12 mouse cellular contexts compared by ENCODE assay signal in genomic region chr10:117888822-117889221, GRCm38 (mm10). TPM values are rescaled to one million over a fixed set of nuclear protein-coding genes. Genes with fewer than 3 reads are reported as not detected.
DNase-seq lines count a peak whose midpoint lies in the region; ATAC-seq and TF ChIP-seq lines count a peak whose summit lies in the region.
"Had no signal": no experiment of that assay in that cellular context is flagged by ENCODE, and none has a peak within 500 bp of the region (broad histone marks: within the 10 kb centered on the region; RNA-seq: fewer than 3 reads in every experiment).

No protein-coding gene starts in this region.

- 79% methylated on average over 15 of the region's 15 CpGs for WGBS in forebrain, embryonic 14.5 days
- WGBS in forebrain, embryonic 10.5 days = 93% methylated on average over 15 of the region's 15 CpGs

- H3K4me1 ChIP-seq in forebrain, embryonic 14.5 days (ENCODE audit: control insufficient read depth, insufficient read depth, low read length) = no peaks in the 10 kb centered on the region
- H3K4me1 ChIP-seq in forebrain, embryonic 10.5 days = peaks cover 3% of the 10 kb centered on the region
- peaks cover 4% of the 10 kb centered on the region; the same call in 1 of the 2 replicates for H3K4me1 ChIP-seq in testis, adult 2 months (ENCODE audit: control insufficient read depth, insufficient read depth, low read length)

- H3K27me3 ChIP-seq in forebrain, embryonic 14.5 days (replicated peaks; ENCODE audit: control insufficient read depth, insufficient read depth, low read length) = no peaks in the 10 kb centered on the region
- no peaks in the 10 kb centered on the region for H3K27me3 ChIP-seq in forebrain, embryonic 10.5 days (ENCODE audit: poor library complexity, severe bottlenecking)
- no peaks in the 10 kb centered on the region for H3K27me3 ChIP-seq in testis, adult 2 months (ENCODE audit: control insufficient read depth, insufficient read depth, low read length)
- H3K27me3 ChIP-seq: liver, embryonic 13.5 days had no signal

- H3K27ac ChIP-seq in forebrain, embryonic 14.5 days (ENCODE audit: low read depth, low read length) = no peak overlapping the region
- no peak overlapping the region for H3K27ac ChIP-seq in forebrain, embryonic 10.5 days
- H3K27ac ChIP-seq in testis, adult 2 months (ENCODE audit: control insufficient read depth, insufficient read depth, low read depth, low read length) = no peak overlapping the region
- H3K27ac ChIP-seq: liver, embryonic 13.5 days had no signal

- H3K9ac ChIP-seq in forebrain, embryonic 14.5 days (ENCODE audit: low read length) = no peak overlapping the region
- H3K9ac ChIP-seq: liver, embryonic 13.5 days had no signal

- peak; percentile 23 for DNase-seq in forebrain, embryonic 14.5 days (ENCODE audit: low spot score)
- no peak for DNase-seq in forebrain, embryonic 10.5 days (ENCODE audit: extremely low spot score, low spot score)
- no peak for DNase-seq in testis, postnatal 10 days (ENCODE audit: low spot score)
- DNase-seq in kidney, postnatal 25 days = peak; percentile 37 to 49
- DNase-seq in frontal cortex, postnatal 14 days (ENCODE audit: low spot score in 2 of 2) = no peak
- DNase-seq in ovary, postnatal 14 days (ENCODE audit: low spot score) = no peak
- no peak for DNase-seq in lung, postnatal 36 days
- DNase-seq: heart, postnatal 36 days; layer of hippocampus, adult 9-11 months; liver, embryonic 13.5 days; spleen, adult 18-20 months had no signal

- H3K4me3 ChIP-seq in forebrain, embryonic 14.5 days (ENCODE audit: low read depth, low read length) = no peak overlapping the region
- H3K4me3 ChIP-seq in forebrain, embryonic 10.5 days = no peak overlapping the region
- H3K4me3 ChIP-seq in testis, adult 2 months (ENCODE audit: control insufficient read depth, low read depth, low read length) = peak overlapping the region; percentile 74
- H3K4me3 ChIP-seq: liver, embryonic 13.5 days had no signal

- no peaks in the 10 kb centered on the region for H3K36me3 ChIP-seq in forebrain, embryonic 14.5 days (ENCODE audit: control insufficient read depth, insufficient read depth, low read length)
- H3K36me3 ChIP-seq in forebrain, embryonic 10.5 days (replicated peaks) = no peaks in the 10 kb centered on the region
- H3K36me3 ChIP-seq in testis, adult 2 months (ENCODE audit: control insufficient read depth, insufficient read depth, low read length) = no peaks in the 10 kb centered on the region
- H3K36me3 ChIP-seq: liver, embryonic 13.5 days had no signal

- no peak for TF ChIP-seq CTCF in testis, adult 2 months (IDR thresholded peaks at IDR 0.05; ENCODE audit: control insufficient read depth, insufficient read depth, insufficient replicate concordance, low read depth, low read length)

- no peak overlapping the region for H3K4me2 ChIP-seq in forebrain, embryonic 14.5 days (ENCODE audit: low read length)
- H3K4me2 ChIP-seq: liver, embryonic 13.5 days had no signal

- no peaks in the 10 kb centered on the region for H3K9me3 ChIP-seq in forebrain, embryonic 14.5 days (replicated peaks; ENCODE audit: control insufficient read depth, low read length)
- no peaks in the 10 kb centered on the region for H3K9me3 ChIP-seq in forebrain, embryonic 10.5 days
- H3K9me3 ChIP-seq: liver, embryonic 13.5 days had no signal

- no peak for ATAC-seq in forebrain, embryonic 14.5 days

- no peak for TF ChIP-seq POLR2A in testis, adult 2 months (IDR thresholded peaks at IDR 0.05; ENCODE audit: control insufficient read depth, low read depth, low read length)

RNA-seq across cellular contexts. Expression of gene Rap1b, which starts 43.0 kb away (rescaled TPM):
- polyA plus RNA-seq in forebrain, embryonic 14.5 days (2014; fragmentation: Nextera tagmentation; extraction: Ambion mirVana) = 138 and 160 TPM in 2 replicates
- polyA plus RNA-seq in forebrain, embryonic 10.5 days (2016; fragmentation: Nextera tagmentation; extraction: Ambion mirVana) = 136 and 141 TPM in 2 replicates
- polyA plus RNA-seq in testis, adult 2 months (2012; rRNA removed) = 9.6 and 13.8 TPM in 2 replicates

Comparison
In these comparisons a context has a peak if more than half of its experiments do, and no peak if none do; other contexts are left out.
1. DNase-seq: peak in forebrain, embryonic 14.5 days (single experiment) and kidney, postnatal 25 days (2 of 2); none in forebrain, embryonic 10.5 days (single experiment), testis, postnatal 10 days (single experiment), frontal cortex, postnatal 14 days (0 of 2), ovary, postnatal 14 days (single experiment) and lung, postnatal 36 days (single experiment).